Mouse (Mus musculus): ENCODE results near the gene Sec14l1.

Sec14l1 gene

GRCm38 (mm10) chr11:117154088-117154815 lies 39.3 kb downstream of the Sec14l1 start:
- no peak for DNase-seq (ENCODE audit: low spot score in 2 of 2)

- no peak for DNase-seq (ENCODE audit: low spot score in 2 of 2)
These were observed 41.8 kb downstream of the Sec14l1 start for GRCm38 (mm10) chr11:117156725-117157124.

- no peak for DNase-seq (ENCODE audit: low spot score in 2 of 2)
These were observed 43.4 kb downstream of the Sec14l1 start for GRCm38 (mm10) chr11:117158343-117158742.

GRCm38 (mm10) chr11:117159257-117159945 lies 44.4 kb downstream of the Sec14l1 start:
- no peak for DNase-seq (ENCODE audit: low spot score in 2 of 2)

- DNase-seq (ENCODE audit: low spot score in 2 of 2): no peak
These were observed 45.0 kb downstream of the Sec14l1 start for GRCm38 (mm10) chr11:117159946-117160307.

- DNase-seq (ENCODE audit: low spot score in 2 of 2): no peak
These were observed 45.8 kb downstream of the Sec14l1 start for GRCm38 (mm10) chr11:117160791-117161190.

GRCm38 (mm10) chr11:117161574-117161973 lies 46.6 kb downstream of the Sec14l1 start:
- no peak for DNase-seq (ENCODE audit: low spot score in 2 of 2)

GRCm38 (mm10) chr11:117163098-117163497 lies 48.1 kb downstream of the Sec14l1 start:
- DNase-seq (ENCODE audit: low spot score in 2 of 2): no peak

- no peak for DNase-seq (ENCODE audit: low spot score in 2 of 2)
These were observed 48.8 kb downstream of the Sec14l1 start for GRCm38 (mm10) chr11:117163771-117164170.

GRCm38 (mm10) chr11:117168278-117169087 lies 53.5 kb downstream of the Sec14l1 start:
- DNase-seq (ENCODE audit: low spot score in 2 of 2): no peak

GRCm38 (mm10) chr11:117169088-117169635 lies 54.2 kb downstream of the Sec14l1 start:
- DNase-seq (ENCODE audit: low spot score in 2 of 2): no peak

GRCm38 (mm10) chr11:117169801-117170565 lies 55.0 kb downstream of the Sec14l1 start:
- no peak for DNase-seq (ENCODE audit: low spot score in 2 of 2)

GRCm38 (mm10) chr11:117174098-117174892 lies 59.3 kb downstream of the Sec14l1 start:
- no peak for DNase-seq (ENCODE audit: low spot score in 2 of 2)

- DNase-seq (ENCODE audit: low spot score in 2 of 2): peak; percentile 51 to 58
These were observed 60.0 kb downstream of the Sec14l1 start for GRCm38 (mm10) chr11:117174924-117175323.

- no peak for DNase-seq (ENCODE audit: low spot score in 2 of 2)
These were observed 60.5 kb downstream of the Sec14l1 start for GRCm38 (mm10) chr11:117175472-117175871.

GRCm38 (mm10) chr11:117176304-117176703 lies 61.3 kb downstream of the Sec14l1 start:
- DNase-seq (ENCODE audit: low spot score in 2 of 2): peak; percentile 14 to 27

- DNase-seq (ENCODE audit: low spot score in 2 of 2): no peak
These were observed 61.9 kb downstream of the Sec14l1 start for GRCm38 (mm10) chr11:117176900-117177299.

GRCm38 (mm10) chr11:117177303-117177979 lies 62.5 kb downstream of the Sec14l1 start:
- DNase-seq (ENCODE audit: low spot score in 2 of 2): peak; percentile 75 to 81

- no peak for DNase-seq (ENCODE audit: low spot score in 2 of 2)
These were observed 64.9 kb downstream of the Sec14l1 start for GRCm38 (mm10) chr11:117179902-117180301.

GRCm38 (mm10) chr11:117182808-117183207 lies 67.8 kb downstream of the Sec14l1 start:
- DNase-seq (ENCODE audit: low spot score in 2 of 2): no peak
